Mouse (Mus musculus) lung, embryonic 14.5 days (tissue): ENCODE results near the gene Grhl3. TPM values are rescaled to one million over a fixed set of nuclear protein-coding genes. Genes with fewer than 3 reads are reported as not detected.

Experiments
- ATAC-seq: fragments of 200-750 bp; cut with Nextera tagmentation; 2 replicates; pipeline ENCODE4 v1.8.0; 2017; ENCODE audit warnings: mild to moderate bottlenecking, moderate TSS enrichment, moderate library complexity; ENCODE audit not compliant: insufficient read depth
- DNase-seq: peaks from one replicate; pipeline ENCODE4 v3.0.0-alpha.2; 2015
- H3K27ac ChIP-seq: fragments of 300-500 bp; sonication (generic); 2 replicates; pipeline ENCODE4 v1.5.1; 2014; ENCODE audit warnings: low read depth, mild to moderate bottlenecking, moderate library complexity
- H3K27me3 ChIP-seq: fragments of 300-500 bp; sonication (generic); 2 replicates; pipeline ENCODE4 v1.6.1; 2014; ENCODE audit warnings: low read length, control low read depth; ENCODE audit not compliant: insufficient read depth
- H3K36me3 ChIP-seq: fragments of 300-500 bp; sonication (generic); 2 replicates; pipeline ENCODE4 v1.6.1; 2014; ENCODE audit warnings: control low read depth; ENCODE audit not compliant: insufficient read depth
- H3K4me1 ChIP-seq: fragments of 300-500 bp; sonication (generic); 2 replicates; pipeline ENCODE4 v1.6.1; 2014; ENCODE audit warnings: antibody characterized with exemption, control low read depth; ENCODE audit not compliant: insufficient read depth
- H3K4me2 ChIP-seq: fragments of 300-500 bp; sonication (generic); 2 replicates; pipeline ENCODE4 v1.6.1; 2014; ENCODE audit warnings: mild to moderate bottlenecking
- H3K4me3 ChIP-seq: fragments of 300-500 bp; sonication (generic); 2 replicates; pipeline ENCODE4 v1.5.1; 2014; ENCODE audit warnings: low read depth, low read length
- H3K9ac ChIP-seq: fragments of 300-500 bp; sonication (generic); 2 replicates; pipeline ENCODE4 v1.6.1; 2014
- H3K9me3 ChIP-seq: fragments of 300-500 bp; sonication (generic); 2 replicates; pipeline ENCODE4 v1.6.1; 2016; ENCODE audit warnings: low read depth, low read length, control low read depth
- CTCF ChIP-seq: IDR thresholded peaks from 2 replicates; pipeline ENCODE4 v1.5.1; 2016; ENCODE audit warnings: antibody characterized with exemption, low read depth
- WGBS: fragments of 180-500 bp; shearing (Covaris S2); extraction: QIAGEN DNeasy Blood & Tissue Kit; methylation state at CpG from one replicate; pipeline ENCODE4 v1.1.7; 2014; 5-methylcytosine and 5-hydroxymethylcytosine counted together
- polyA plus RNA-seq: library from polyadenylated mRNA; unstranded; fragments of >200 nt; fragmentation: Nextera tagmentation; extraction: Ambion mirVana; gene quantifications from 2 replicates; pipeline ENCODE4 v1.2.1, GENCODE M21; 2014

Gene Grhl3
- polyA plus RNA-seq, 1 experiment from 2014 or later = 2.5 TPM

DNA sequence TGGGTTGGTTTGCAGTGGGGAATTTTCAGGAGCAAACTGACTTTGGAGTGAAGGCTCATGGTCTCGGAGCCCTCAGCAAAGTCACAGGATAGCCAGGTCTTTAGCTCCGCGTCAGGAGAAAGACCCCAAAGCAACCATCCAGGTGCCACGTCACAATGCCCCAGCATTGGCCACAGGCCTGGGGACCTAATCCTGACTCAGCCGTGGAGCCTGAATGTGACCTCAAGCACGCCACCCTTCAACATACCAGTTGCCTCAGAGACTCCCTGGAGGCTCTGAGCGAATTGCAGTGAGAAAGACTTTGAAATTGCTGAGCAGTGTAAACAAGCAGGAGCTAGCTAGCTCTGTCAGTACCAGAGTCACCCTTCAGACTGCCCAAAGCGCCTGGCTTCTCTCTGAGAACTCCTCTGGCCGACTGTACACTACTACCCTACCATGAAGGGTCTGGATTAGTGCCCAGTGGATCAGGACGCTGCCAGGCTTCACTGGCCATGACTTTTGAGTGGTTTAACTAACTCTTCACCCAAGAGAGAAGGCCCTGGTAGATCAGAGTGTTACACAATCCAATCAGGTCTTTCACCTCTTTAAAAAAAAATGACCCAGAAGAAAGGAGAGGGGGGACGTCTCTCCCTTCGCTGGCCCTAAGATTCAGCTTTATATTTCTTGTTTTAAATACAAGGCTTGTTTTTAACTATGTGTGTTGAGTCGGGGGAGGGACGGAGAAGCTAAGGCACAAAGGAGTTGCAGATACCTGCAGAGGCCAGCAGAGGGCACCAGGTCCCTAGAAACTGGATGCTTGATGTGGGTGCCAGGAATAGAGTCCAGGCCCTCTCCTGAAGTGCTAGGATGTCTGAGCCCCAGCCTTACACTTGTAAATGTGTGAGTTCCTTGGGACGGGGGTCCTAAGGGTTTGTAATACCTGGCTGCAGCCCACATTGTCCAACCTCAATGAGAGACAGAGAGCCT is 56.8 kb downstream of the Grhl3 start:
- DNase-seq (peak; percentile 73), ATAC-seq (peak; percentile 41; the same call in 1 of the 2 replicates)
- H3K36me3 ChIP-seq = no peaks in the 10 kb centered on the region
- no peaks in the 10 kb centered on the region for H3K27me3 ChIP-seq
- H3K9me3 ChIP-seq = no peaks in the 10 kb centered on the region
- no peaks in the 10 kb centered on the region for H3K4me1 ChIP-seq
- WGBS = 46% methylated on average over 15 of the region's 15 CpGs
- no peak overlapping the region for H3K9ac ChIP-seq
- H3K27ac ChIP-seq = no peak overlapping the region
- H3K4me3 ChIP-seq = no peak overlapping the region
- TF ChIP-seq CTCF = peak; percentile 84
- no peak overlapping the region for H3K4me2 ChIP-seq

- ATAC-seq (no peak), DNase-seq (no peak)
- H3K36me3 ChIP-seq = no peaks in the 10 kb centered on the region
- H3K27me3 ChIP-seq = no peaks in the 10 kb centered on the region
- no peak for TF ChIP-seq CTCF
- H3K9me3 ChIP-seq = no peaks in the 10 kb centered on the region
- no peaks in the 10 kb centered on the region for H3K4me1 ChIP-seq
- H3K4me3 ChIP-seq = no peak overlapping the region
- 41% methylated on average over 14 of the region's 14 CpGs for WGBS
- H3K9ac ChIP-seq = no peak overlapping the region
- no peak overlapping the region for H3K4me2 ChIP-seq
- no peak overlapping the region for H3K27ac ChIP-seq
These were observed 58.5 kb downstream of the Grhl3 start for GRCm38 (mm10) chr4:135514925-135515324.

- 79% methylated on average over 7 of the region's 7 CpGs for WGBS
These were observed 59.6 kb downstream of the Grhl3 start for GRCm38 (mm10) chr4:135513865-135514264.

DNA sequence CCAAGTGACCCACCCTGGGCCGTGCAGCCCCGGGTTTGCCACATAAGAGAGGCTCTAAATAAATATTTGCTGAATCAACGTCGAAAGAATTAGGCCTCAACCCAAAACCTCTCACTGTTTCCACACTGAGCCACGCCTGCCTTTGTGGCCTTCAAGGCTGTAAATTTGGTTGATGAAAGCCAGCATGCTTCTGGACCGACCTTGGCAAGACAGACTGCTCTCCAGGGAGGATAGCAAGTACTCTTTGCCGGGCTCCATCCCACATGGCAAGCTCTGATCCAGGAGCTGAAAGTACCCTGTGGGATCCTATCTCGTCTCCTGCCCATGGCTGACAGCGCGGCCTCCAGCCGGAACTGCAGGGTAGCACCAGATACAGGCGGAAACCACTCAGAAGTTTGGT is 63.9 kb downstream of the Grhl3 start:
- no peak for ATAC-seq
- Histone ChIP-seq H3K4me2 (no peak overlapping the region), H3K36me3 (no peaks in the 10 kb centered on the region), H3K27me3 (no peaks in the 10 kb centered on the region), H3K27ac (no peak overlapping the region), H3K9me3 (no peaks in the 10 kb centered on the region), H3K4me3 (no peak overlapping the region), H3K4me1 (no peaks in the 10 kb centered on the region), H3K9ac (no peak overlapping the region)
- DNase-seq = no peak
- WGBS = 57% methylated on average over 12 of the region's 12 CpGs
- no peak for TF ChIP-seq CTCF

More at GRCm38 (mm10) chr4:135513865-135514264, 59.6 kb downstream of the Grhl3 start:
- no peak for TF ChIP-seq CTCF
- no peak for DNase-seq
- H3K27ac ChIP-seq = no peak overlapping the region
- no peak overlapping the region for H3K9ac ChIP-seq
- no peaks in the 10 kb centered on the region for H3K36me3 ChIP-seq
- no peak overlapping the region for H3K4me3 ChIP-seq
- no peak for ATAC-seq
- no peaks in the 10 kb centered on the region for H3K9me3 ChIP-seq
- no peaks in the 10 kb centered on the region for H3K4me1 ChIP-seq
- no peaks in the 10 kb centered on the region for H3K27me3 ChIP-seq
- no peak overlapping the region for H3K4me2 ChIP-seq

DNA sequence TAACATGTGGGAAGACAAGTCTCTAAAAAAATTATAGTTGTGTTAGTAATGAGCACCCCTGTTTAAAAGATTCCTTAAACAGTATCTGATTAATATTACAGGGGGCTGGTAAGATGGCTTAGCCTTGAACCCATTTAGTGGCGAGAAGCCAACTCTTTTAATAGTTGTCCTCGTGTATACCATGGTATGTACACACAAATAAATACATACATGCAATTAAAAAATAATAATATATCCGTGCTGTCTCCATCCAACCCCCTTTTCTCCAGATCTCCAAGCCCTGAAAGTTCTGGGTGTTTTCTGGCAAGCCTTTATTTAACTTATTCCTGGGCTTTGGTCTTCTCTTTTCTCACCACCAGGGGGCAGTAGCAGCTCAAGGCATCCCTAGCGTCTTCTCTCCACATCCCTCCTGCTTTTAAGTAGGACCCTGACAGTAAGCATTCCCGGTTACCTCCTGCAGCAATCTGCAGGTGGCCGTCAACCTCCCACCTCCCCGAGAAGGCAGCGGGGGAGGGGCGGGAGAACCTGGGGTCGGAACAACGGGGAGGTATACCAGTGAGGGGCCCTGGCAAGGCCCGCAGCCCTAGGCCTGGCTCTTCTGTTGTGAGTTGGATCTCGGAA is 64.9 kb downstream of the Grhl3 start:
- no peaks in the 10 kb centered on the region for H3K4me1 ChIP-seq
- peak; percentile 92 for TF ChIP-seq CTCF
- WGBS = 14% methylated on average over 13 of the region's 13 CpGs
- H3K9me3 ChIP-seq = no peaks in the 10 kb centered on the region
- ATAC-seq (no peak), DNase-seq (peak; percentile 94)
- no peak overlapping the region for H3K4me3 ChIP-seq
- H3K36me3 ChIP-seq = no peaks in the 10 kb centered on the region
- H3K27ac ChIP-seq = no peak overlapping the region
- no peaks in the 10 kb centered on the region for H3K27me3 ChIP-seq
- peak overlapping the region; percentile 49 for H3K4me2 ChIP-seq
- H3K9ac ChIP-seq = no peak overlapping the region

GRCm38 (mm10) chr4:135507547-135508350 is 65.7 kb downstream of the Grhl3 start:
- WGBS = 11% methylated on average over 22 of the region's 22 CpGs
- Histone ChIP-seq H3K27ac (no peak overlapping the region), H3K9me3 (no peaks in the 10 kb centered on the region), H3K4me3 (peak overlapping the region; percentile 20), H3K27me3 (no peaks in the 10 kb centered on the region), H3K4me2 (peak overlapping the region; percentile 61), H3K4me1 (no peaks in the 10 kb centered on the region), H3K9ac (peak overlapping the region; percentile 34), H3K36me3 (no peaks in the 10 kb centered on the region)
- DNase-seq (peak; percentile 76), ATAC-seq (peak; percentile 41; the same call in 1 of the 2 replicates)
- peak; percentile 79 for TF ChIP-seq CTCF

- ATAC-seq (no peak), DNase-seq (no peak)
- Histone ChIP-seq H3K27ac (no peak overlapping the region), H3K4me1 (no peaks in the 10 kb centered on the region), H3K4me3 (no peak overlapping the region), H3K9ac (no peak overlapping the region), H3K36me3 (no peaks in the 10 kb centered on the region), H3K27me3 (no peaks in the 10 kb centered on the region), H3K9me3 (no peaks in the 10 kb centered on the region), H3K4me2 (no peak overlapping the region)
- TF ChIP-seq CTCF = no peak
- 73% methylated on average over 11 of the region's 11 CpGs for WGBS
These were observed 67.6 kb downstream of the Grhl3 start for GRCm38 (mm10) chr4:135505794-135506193.
